Mouse (Mus musculus) cerebellum, adult 2 months (tissue): Measurements from ENCODE around the gene Lama4.

Source experiments
- CTCF ChIP-seq: fragments of 200-500 bp; IDR thresholded peaks from 2 replicates; pipeline ENCODE4 v1.5.1; 2011; ENCODE audit warnings: low read depth, mild to moderate bottlenecking, control low read depth, low read length, moderate library complexity, borderline replicate concordance; ENCODE audit not compliant: insufficient read depth
- POLR2A ChIP-seq: fragments of 200-500 bp; IDR thresholded peaks from 2 replicates; pipeline ENCODE4 v1.6.1; 2011; ENCODE audit warnings: low read length, control low read depth, borderline replicate concordance; ENCODE audit not compliant: insufficient read depth

DNA sequence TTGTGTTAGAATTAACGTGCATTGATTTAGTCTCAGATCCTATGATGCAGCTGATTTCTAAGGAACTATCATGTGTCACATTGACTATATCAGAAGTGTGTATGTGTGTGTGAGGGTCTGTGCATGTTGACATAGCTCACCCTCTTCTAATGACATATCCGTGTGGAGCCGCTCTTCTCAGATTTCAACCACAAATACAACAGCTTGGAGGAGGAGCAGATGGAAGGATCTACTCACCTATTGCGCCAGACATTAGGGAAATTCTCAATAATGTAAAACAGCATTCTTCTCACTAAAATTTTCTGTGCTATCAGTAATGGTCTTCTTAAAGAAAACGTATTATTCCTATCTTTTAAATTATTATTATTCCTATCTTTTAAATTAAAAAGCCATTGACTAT, 191.4 kb downstream of the Lama4 start:
- TF ChIP-seq CTCF = no peak
- no peak for TF ChIP-seq POLR2A
